Mouse (Mus musculus) kidney, embryonic 16.5 days (tissue): ENCODE measurements around the gene Rundc1. TPM values are rescaled to one million over a fixed set of nuclear protein-coding genes. Genes with fewer than 3 reads are reported as not detected.
"Not testable (repeated sequence)": the region's sequence is repeated elsewhere in the genome, so short reads cannot be mapped to it uniquely, and the experiment has no call there.

Experiments used
- ATAC-seq: fragments of 200-750 bp; cut with Nextera tagmentation; 2 replicates; pipeline ENCODE4 v1.8.0; 2017; ENCODE audit warnings: moderate TSS enrichment; ENCODE audit not compliant: low FRiP score, low TSS enrichment
- H3K27ac ChIP-seq: fragments of 300-500 bp; sonication (generic); 2 replicates; pipeline ENCODE4 v1.5.1; 2014; ENCODE audit warnings: low read length
- H3K27me3 ChIP-seq: fragments of 300-500 bp; sonication (generic); 2 replicates; pipeline ENCODE4 v1.6.1; 2014; ENCODE audit warnings: low read length, control low read depth, mixed read lengths; ENCODE audit not compliant: insufficient read depth
- H3K36me3 ChIP-seq: fragments of 300-500 bp; sonication (generic); 2 replicates; pipeline ENCODE4 v1.6.1; 2014; ENCODE audit warnings: low read length, control low read depth, mixed read lengths; ENCODE audit not compliant: insufficient read depth
- H3K4me1 ChIP-seq: fragments of 300-500 bp; sonication (generic); 2 replicates; pipeline ENCODE4 v1.6.1; 2014; ENCODE audit warnings: low read length, control low read depth, mixed read lengths; ENCODE audit not compliant: insufficient read depth
- H3K4me2 ChIP-seq: fragments of 300-500 bp; sonication (generic); replicated peaks from 2 replicates; pipeline ENCODE4 v1.6.1; 2014; ENCODE audit warnings: low read depth, low read length
- H3K4me3 ChIP-seq: fragments of 300-500 bp; sonication (generic); 2 replicates; pipeline ENCODE4 v1.5.1; 2014; ENCODE audit warnings: mild to moderate bottlenecking, low read length
- H3K9ac ChIP-seq: fragments of 300-500 bp; sonication (generic); replicated peaks from 2 replicates; pipeline ENCODE4 v1.6.1; 2014; ENCODE audit warnings: low read length
- H3K9me3 ChIP-seq: fragments of 300-500 bp; sonication (generic); 2 replicates; pipeline ENCODE4 v1.6.1; 2016; ENCODE audit warnings: low read length, control low read depth
- WGBS: fragments of 180-500 bp; shearing (Covaris S2); extraction: QIAGEN DNeasy Blood & Tissue Kit; methylation state at CpG from one replicate; pipeline ENCODE4 v1.1.7; 2014; 5-methylcytosine and 5-hydroxymethylcytosine counted together
- polyA plus RNA-seq: library from polyadenylated mRNA; unstranded; fragments of >200 nt; fragmentation: Nextera tagmentation; extraction: Ambion mirVana; gene quantifications from 2 replicates; pipeline ENCODE4 v1.2.1, GENCODE M21; 2015

Rundc1 gene
- polyA plus RNA-seq, 1 experiment from 2014 or later: 23.8 TPM

DNA sequence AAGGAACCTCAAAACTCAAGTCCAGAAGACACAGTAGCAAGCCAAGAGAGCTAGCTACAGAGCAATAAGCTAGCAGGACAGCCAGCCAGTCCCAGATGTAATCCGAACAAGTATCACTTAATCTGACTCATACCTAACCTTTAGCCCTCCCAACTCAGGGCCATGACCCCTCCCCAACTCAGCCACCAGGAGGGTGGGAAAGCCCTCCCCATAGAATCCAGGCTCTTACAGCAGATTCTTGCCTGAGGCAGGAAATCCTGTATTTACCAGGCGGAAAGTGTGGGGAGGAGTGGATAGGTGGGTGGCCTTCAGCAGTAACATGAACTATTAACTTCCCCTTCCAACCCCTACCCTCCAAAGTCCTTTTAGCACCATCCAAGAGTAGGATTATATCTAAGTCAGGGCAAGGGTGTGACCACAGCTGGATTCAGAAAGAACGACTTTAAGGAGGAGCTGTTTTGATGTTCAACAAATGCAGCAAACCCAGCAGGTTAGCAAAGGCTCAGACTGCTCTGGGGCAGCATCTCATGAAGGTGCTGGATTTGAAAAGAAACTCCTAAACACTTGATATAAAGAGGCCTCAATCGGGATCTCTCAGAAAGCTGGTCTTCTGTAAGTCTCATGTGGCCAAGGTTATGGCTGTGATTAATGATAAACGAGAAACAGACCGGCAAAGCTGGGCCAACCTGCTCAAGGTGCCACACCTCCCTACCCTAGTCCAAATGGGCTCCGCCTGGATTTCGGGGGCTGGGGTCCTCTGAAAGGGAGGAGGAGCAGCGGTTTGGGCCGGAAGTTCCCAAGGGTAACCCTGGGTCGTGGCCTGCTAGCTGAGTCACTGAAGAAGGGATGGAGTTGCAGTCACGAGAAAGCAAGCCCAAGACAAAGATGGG is 39.6 kb downstream of the Rundc1 start, which contains the start of gene Rnd2:
Rnd2 (plus strand) TSS at position 789 of the 890 bp plus-strand sequence.
- Histone ChIP-seq H3K27me3 (no peaks in the 10 kb centered on the region), H3K27ac (peak within 1 kb of the TSS; percentile 84), H3K4me1 (peaks cover 55% of the 10 kb centered on the region), H3K36me3 (peaks cover 10% of the 10 kb centered on the region; the same call in 1 of the 2 replicates), H3K9me3 (no peaks in the 10 kb centered on the region), H3K9ac (peak within 1 kb of the TSS; percentile 81), H3K4me2 (peak within 1 kb of the TSS; percentile 95), H3K4me3 (peak within 1 kb of the TSS; percentile 84)
- no peak for ATAC-seq
- 9% methylated on average over 12 of the region's 12 CpGs for WGBS

DNA sequence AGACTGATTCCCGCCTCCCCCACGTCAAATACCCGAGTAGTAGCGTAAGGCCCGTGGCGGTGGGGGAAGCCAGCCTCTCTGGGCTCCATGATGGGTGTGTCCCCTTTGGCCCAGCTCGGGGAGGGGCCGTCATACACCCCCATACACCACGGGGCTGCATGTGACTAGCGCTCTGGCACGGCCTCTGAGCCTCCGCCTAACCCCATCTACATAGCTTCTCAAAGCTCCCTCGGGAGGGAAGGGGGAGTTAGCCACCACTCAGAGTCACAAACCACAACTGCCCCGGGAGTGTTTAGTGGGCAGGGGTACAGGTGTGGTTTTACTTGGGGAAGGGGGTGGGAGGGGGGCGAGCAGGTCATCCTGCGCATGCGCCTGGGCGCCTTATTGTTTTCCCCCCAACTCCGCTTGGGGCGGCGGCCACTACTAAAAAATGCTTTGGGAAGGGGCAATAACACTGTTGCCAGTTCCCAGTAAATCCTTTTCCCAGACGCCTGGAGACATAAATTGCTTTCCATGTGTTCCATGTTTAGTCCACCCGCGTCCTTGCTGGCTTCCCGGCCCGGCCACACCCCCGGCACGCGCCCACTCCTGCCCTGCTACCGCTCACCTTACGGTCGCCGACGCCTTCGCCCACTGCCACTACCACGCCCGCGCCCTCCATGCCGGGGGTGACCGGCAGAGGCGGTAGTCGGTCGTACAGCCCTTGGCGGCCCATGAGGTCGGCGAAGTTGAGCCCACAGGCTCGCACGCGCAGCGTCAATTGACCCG is 40.4 kb downstream of the Rundc1 start:
- under 1% methylated on average over 50 of the region's 51 CpGs for WGBS
- peak overlapping the region; percentile 84 for H3K27ac ChIP-seq
- H3K9me3 ChIP-seq: no peaks in the 10 kb centered on the region
- H3K4me2 ChIP-seq: peak overlapping the region; percentile 95
- H3K4me3 ChIP-seq: peak overlapping the region; percentile 84
- peak; percentile 62 for ATAC-seq
- peak overlapping the region; percentile 81 for H3K9ac ChIP-seq
- peaks cover 48% of the 10 kb centered on the region for H3K4me1 ChIP-seq
- H3K27me3 ChIP-seq: no peaks in the 10 kb centered on the region
- H3K36me3 ChIP-seq: peaks cover 8% of the 10 kb centered on the region; the same call in 1 of the 2 replicates

DNA sequence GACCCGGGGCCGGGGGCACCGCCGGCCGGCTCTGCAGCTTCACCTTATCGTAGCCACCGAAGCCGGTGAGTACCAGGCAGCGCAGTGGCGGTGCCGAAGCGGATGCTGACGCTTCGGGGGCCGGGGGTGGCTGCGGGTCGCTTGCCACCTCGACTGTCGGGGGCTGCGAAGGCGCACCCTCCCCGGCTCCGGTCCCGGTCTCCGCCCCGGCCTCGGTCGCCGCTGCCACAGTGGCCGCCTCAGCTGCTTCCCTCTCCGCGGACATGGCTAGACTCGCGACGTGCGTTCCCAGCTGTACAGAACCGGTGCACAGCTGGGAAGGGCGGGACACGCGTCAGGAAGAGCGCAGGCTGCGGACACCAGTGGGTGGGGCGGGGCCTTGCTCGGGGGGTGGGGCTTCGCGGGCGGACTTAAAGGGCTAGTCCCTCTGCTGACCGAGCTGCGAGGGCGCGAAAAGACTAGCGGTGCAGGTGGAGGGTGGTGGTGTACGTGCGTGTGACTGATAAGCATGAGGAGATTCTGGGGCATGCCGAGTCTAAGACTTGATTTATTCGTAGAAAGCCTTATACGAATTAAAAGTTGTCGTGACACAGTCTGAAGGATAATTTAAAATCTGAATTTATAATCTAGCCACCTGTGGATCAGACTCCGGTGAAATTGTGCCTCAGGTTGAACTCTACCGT is 41.1 kb downstream of the Rundc1 start, which contains the start of gene Vat1:
Vat1 (minus strand) TSS at position 362 of the 683 bp plus-strand sequence.
- Histone ChIP-seq H3K9ac (peak within 1 kb of the TSS; percentile 81), H3K4me1 (peaks cover 48% of the 10 kb centered on the region), H3K4me2 (peak within 1 kb of the TSS; percentile 98), H3K27ac (peak within 1 kb of the TSS; percentile 84), H3K36me3 (peaks cover 6% of the 10 kb centered on the region; the same call in 1 of the 2 replicates), H3K4me3 (peak within 1 kb of the TSS; percentile 84), H3K9me3 (no peaks in the 10 kb centered on the region), H3K27me3 (no peaks in the 10 kb centered on the region)
- WGBS: 1% methylated on average over 60 of the region's 60 CpGs
- ATAC-seq: peak; percentile 47

DNA sequence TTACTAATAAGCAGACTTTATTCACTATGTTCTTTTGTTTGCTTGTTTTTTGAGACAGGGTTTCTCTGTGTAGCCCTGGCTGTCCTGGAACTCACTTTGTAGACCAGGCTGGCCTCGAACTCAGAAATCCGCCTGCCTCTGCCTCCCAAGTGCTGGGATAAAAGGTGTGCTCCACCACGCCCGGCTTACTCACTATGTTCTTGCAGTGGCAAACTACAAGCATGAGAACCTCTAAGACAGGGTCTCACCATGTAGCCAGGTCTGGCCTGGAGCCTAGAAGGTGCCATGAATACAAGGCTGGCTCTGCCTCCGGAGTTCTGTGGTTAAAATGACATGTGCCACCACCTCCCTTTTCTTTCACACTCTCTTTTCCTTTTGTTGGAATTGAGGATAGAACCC is 41.7 kb downstream of the Rundc1 start:
- H3K9me3 ChIP-seq, H3K36me3 ChIP-seq, H3K27me3 ChIP-seq, H3K9ac ChIP-seq, ATAC-seq, H3K27ac ChIP-seq: not testable (repeated sequence)
- Histone ChIP-seq H3K4me3 (peak overlapping the region; percentile 84; the same call in 1 of the 2 replicates), H3K4me2 (peak overlapping the region; percentile 95), H3K4me1 (peaks cover 48% of the 10 kb centered on the region)
- 60% methylated on average over 5 of the region's 5 CpGs for WGBS

DNA sequence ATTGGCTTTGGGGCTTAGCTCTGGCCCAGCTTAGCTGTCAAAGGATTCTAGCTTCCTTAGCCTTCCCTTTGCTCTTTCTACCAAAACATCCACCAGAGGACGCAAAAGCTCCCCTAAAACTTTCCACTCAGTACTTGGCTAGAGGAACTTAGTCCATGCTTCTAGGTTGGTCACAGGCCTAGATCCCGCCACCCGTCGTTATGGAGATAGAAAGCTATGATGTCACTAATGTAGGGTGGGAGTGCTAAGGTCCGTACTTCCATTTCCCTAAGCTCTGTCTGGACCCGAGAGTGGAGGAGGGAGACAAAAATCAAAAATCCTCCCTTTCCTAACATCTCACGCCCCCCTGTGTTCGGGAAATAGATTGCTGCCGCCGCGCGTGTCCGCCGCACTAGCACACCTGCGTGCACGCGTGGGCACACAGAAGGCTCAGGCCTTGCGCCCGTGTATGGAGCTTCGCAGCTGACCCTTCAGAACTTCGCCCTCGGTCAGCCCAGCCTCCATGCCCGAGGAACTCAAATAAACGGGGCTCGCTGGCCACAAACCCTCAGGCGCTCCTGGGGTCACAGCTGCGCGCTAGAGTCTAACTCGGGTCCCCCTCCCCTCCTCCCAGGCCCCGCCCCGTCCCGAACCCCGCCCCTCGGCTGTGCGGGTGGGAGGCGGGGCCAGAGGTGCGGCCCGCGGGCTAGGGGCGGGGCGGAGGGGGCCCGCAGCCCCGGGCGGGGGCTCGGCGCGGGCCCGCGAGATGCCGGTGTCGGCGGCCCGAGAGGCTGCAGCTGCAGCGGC is 42.8 kb downstream of the Rundc1 start:
- WGBS: under 1% methylated on average over 35 of the region's 54 CpGs
- Histone ChIP-seq H3K9ac (peak overlapping the region; percentile 69), H3K27ac (peak overlapping the region; percentile 58; the same call in 1 of the 2 replicates), H3K9me3 (no peaks in the 10 kb centered on the region), H3K4me3 (peak overlapping the region; percentile 78), H3K4me1 (peaks cover 48% of the 10 kb centered on the region), H3K27me3 (no peaks in the 10 kb centered on the region), H3K36me3 (0 out of 2 replicates have a peak, but pooled peaks cover 2% of the 10 kb centered on the region), H3K4me2 (peak overlapping the region; percentile 98)
- peak; percentile 50 for ATAC-seq

DNA sequence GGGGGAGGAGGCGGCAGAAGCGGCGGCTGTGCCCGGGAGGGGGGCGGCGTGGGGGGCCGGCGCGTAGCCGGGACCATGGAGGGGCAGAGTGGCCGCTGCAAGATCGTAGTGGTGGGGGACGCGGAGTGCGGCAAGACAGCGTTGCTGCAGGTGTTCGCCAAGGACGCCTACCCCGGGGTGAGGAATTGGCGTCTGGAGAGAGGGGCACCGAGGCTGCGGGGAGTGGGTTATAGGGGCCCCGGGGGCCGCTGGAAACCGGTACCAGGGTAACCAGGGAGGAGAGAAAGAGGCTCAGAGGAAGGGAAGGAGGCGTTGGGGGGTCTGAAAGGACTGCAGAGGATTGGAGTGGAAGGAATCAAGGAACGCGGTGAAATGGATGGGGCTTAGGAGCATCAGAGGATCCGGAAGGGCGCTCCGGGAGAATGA is 43.4 kb downstream of the Rundc1 start:
- peak; percentile 16 for ATAC-seq
- Histone ChIP-seq H3K27me3 (no peaks in the 10 kb centered on the region), H3K4me3 (peak overlapping the region; percentile 78), H3K4me1 (peaks cover 42% of the 10 kb centered on the region), H3K27ac (peak overlapping the region; percentile 6; the same call in 1 of the 2 replicates), H3K4me2 (peak overlapping the region; percentile 98), H3K9ac (peak overlapping the region; percentile 69), H3K36me3 (0 out of 2 replicates have a peak, but pooled peaks cover 2% of the 10 kb centered on the region), H3K9me3 (no peaks in the 10 kb centered on the region)
- 0% methylated on average over 28 of the region's 31 CpGs for WGBS

DNA sequence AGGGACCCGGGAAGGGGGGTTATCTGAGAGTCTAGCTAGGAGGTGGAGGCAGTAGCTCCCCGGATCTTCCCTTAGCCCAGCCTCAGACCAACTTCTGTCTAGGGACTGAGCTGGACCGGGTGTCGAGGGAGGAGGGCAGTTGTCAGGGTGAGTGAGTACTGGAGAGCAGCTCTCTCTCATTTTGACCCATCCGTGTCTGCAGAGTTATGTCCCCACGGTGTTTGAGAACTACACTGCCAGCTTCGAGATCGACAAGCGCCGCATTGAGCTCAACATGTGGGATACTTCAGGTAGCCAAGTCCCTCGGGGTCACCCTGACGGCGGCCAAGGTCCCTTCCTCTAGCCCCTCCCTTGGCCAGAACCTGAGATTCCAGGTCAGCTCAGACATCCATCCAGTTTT is 43.8 kb downstream of the Rundc1 start:
- Histone ChIP-seq H3K4me2 (peak overlapping the region; percentile 98), H3K9me3 (no peaks in the 10 kb centered on the region), H3K4me1 (peaks cover 38% of the 10 kb centered on the region)

DNA sequence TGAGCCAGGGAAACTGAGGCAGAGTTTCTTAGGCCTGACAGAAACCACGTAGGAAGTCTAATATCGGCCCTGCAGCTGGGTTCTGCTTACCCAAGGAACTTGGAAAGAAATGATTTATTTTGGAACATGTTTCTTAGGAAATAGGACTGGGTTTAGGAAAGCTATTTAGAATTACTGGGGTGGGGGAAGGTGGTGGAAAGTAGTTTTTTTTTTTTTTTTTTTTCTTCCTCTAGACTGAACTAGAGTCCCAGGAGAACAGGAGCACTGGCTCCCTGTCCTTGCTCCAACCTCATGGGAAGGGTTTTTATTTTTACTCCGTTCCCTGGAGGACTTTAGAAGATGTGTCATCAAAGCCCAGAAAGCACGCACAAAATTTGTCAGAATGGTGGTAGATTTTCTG is 44.3 kb downstream of the Rundc1 start:
- 61% methylated on average over 4 of the region's 4 CpGs for WGBS
- no peak for ATAC-seq

More for the DNA sequence above, 43.8 kb downstream of the Rundc1 start:
- Histone ChIP-seq H3K9ac (peak overlapping the region; percentile 69), H3K27me3 (no peaks in the 10 kb centered on the region), H3K4me3 (peak overlapping the region; percentile 78), H3K27ac (no peak overlapping the region), H3K36me3 (0 out of 2 replicates have a peak, but pooled peaks cover 2% of the 10 kb centered on the region)
- ATAC-seq: no peak
- WGBS: 3% methylated on average over 13 of the region's 13 CpGs

More for the DNA sequence above, 44.3 kb downstream of the Rundc1 start:
- Histone ChIP-seq H3K27ac (no peak overlapping the region), H3K36me3 (0 out of 2 replicates have a peak, but pooled peaks cover 2% of the 10 kb centered on the region), H3K4me1 (peaks cover 34% of the 10 kb centered on the region), H3K27me3 (no peaks in the 10 kb centered on the region), H3K9ac (peak overlapping the region; percentile 69; the same call in 1 of the 2 replicates), H3K9me3 (no peaks in the 10 kb centered on the region), H3K4me3 (peak overlapping the region; percentile 78), H3K4me2 (peak overlapping the region; percentile 98)
